Mouse (Mus musculus): ENCODE data around the gene Sppl3. TPM values are rescaled to one million over a fixed set of nuclear protein-coding genes. Genes with fewer than 3 reads are reported as not detected.

The Sppl3 gene
- total and polyA plus RNA-seq, 2 experiments: 8.7 to 24.0 TPM

- Histone ChIP-seq H3K79me2 (ENCODE audit: control insufficient read depth, insufficient read depth, low read length) (peaks cover 4% of the 10 kb centered on the region; the same call in 1 of the 2 replicates), H3K27me3 (ENCODE audit: control insufficient read depth, insufficient read depth, low read length) (no peaks in the 10 kb centered on the region), H3K36me3 (ENCODE audit: control insufficient read depth, insufficient read depth, low read length) (peaks cover 24% of the 10 kb centered on the region), H3K4me3 (ENCODE audit: insufficient read depth, low read depth, low read length) (no peak overlapping the region), H3K4me1 (ENCODE audit: control insufficient read depth, insufficient read depth, low read length) (no peaks in the 10 kb centered on the region), H3K27ac (replicated peaks; ENCODE audit: insufficient read depth, low read depth, low read length) (no peak overlapping the region), H3K9ac (ENCODE audit: low read depth, low read length) (no peak overlapping the region)
- peak; percentile 59 for DNase-seq (ENCODE audit: extremely low read depth, low read depth, low spot score)
- no peak for TF ChIP-seq POLR2A (IDR thresholded peaks at IDR 0.05; ENCODE audit: extremely low read depth, insufficient read depth, low read length)
- no peak for TF ChIP-seq CTCF (IDR thresholded peaks at IDR 0.05; ENCODE audit: low read depth, low read length)
- 25% methylated on average over 3 of the region's 3 CpGs for WGBS
Measured at GRCm38 (mm10) chr5:115091015-115091414, 80.1 kb downstream of the Sppl3 start.

- no peak for TF ChIP-seq POLR2A (IDR thresholded peaks at IDR 0.05; ENCODE audit: extremely low read depth, insufficient read depth, low read length)
- no peak for TF ChIP-seq CTCF (IDR thresholded peaks at IDR 0.05; ENCODE audit: low read depth, low read length)
- H3K27ac ChIP-seq (replicated peaks; ENCODE audit: insufficient read depth, low read depth, low read length): no peak overlapping the region
Measured at GRCm38 (mm10) chr5:115091776-115092175, 80.8 kb downstream of the Sppl3 start.

GRCm38 (mm10) chr5:115098195-115098594, 87.3 kb downstream of the Sppl3 start, which contains the start of gene Gm10401:
Gene Gm10401, minus strand, starts transcription at chr5:115098295.
- Histone ChIP-seq H3K4me1 (ENCODE audit: control insufficient read depth, insufficient read depth, low read length) (peaks cover 29% of the 10 kb centered on the region), H3K9ac (ENCODE audit: low read depth, low read length) (no peak within 1 kb of the TSS), H3K36me3 (ENCODE audit: control insufficient read depth, insufficient read depth, low read length) (peaks cover 9% of the 10 kb centered on the region; the same call in 1 of the 2 replicates), H3K79me2 (ENCODE audit: control insufficient read depth, insufficient read depth, low read length) (no peaks in the 10 kb centered on the region), H3K4me3 (ENCODE audit: insufficient read depth, low read depth, low read length) (no peak within 1 kb of the TSS), H3K27ac (replicated peaks; ENCODE audit: insufficient read depth, low read depth, low read length) (peak within 1 kb of the TSS; percentile 78; the same call in 1 of the 2 replicates), H3K27me3 (ENCODE audit: control insufficient read depth, insufficient read depth, low read length) (no peaks in the 10 kb centered on the region)
- no peak for DNase-seq (ENCODE audit: extremely low read depth, low read depth, low spot score)
- TF ChIP-seq CTCF (IDR thresholded peaks at IDR 0.05; ENCODE audit: low read depth, low read length) (no peak), POLR2A (IDR thresholded peaks at IDR 0.05; ENCODE audit: extremely low read depth, insufficient read depth, low read length) (no peak)
- 98% methylated on average over 8 of the region's 8 CpGs for WGBS

More at GRCm38 (mm10) chr5:115091776-115092175, 80.8 kb downstream of the Sppl3 start:
- H3K4me1 ChIP-seq (ENCODE audit: control insufficient read depth, insufficient read depth, low read length): no peaks in the 10 kb centered on the region
- H3K9ac ChIP-seq (ENCODE audit: low read depth, low read length): no peak overlapping the region
- DNase-seq (ENCODE audit: extremely low read depth, low read depth, low spot score): no peak
- WGBS: 94% methylated on average over 6 of the region's 6 CpGs
- H3K36me3 ChIP-seq (ENCODE audit: control insufficient read depth, insufficient read depth, low read length): peaks cover 20% of the 10 kb centered on the region
- H3K79me2 ChIP-seq (ENCODE audit: control insufficient read depth, insufficient read depth, low read length): 0 out of 2 replicates have a peak, but pooled peaks cover 4% of the 10 kb centered on the region
- no peaks in the 10 kb centered on the region for H3K27me3 ChIP-seq (ENCODE audit: control insufficient read depth, insufficient read depth, low read length)
- no peak overlapping the region for H3K4me3 ChIP-seq (ENCODE audit: insufficient read depth, low read depth, low read length)

GRCm38 (mm10) chr5:115099530-115099929, 88.6 kb downstream of the Sppl3 start:
- no peaks in the 10 kb centered on the region for H3K79me2 ChIP-seq (ENCODE audit: control insufficient read depth, insufficient read depth, low read length)
- H3K4me3 ChIP-seq (ENCODE audit: insufficient read depth, low read depth, low read length): no peak overlapping the region
- peaks cover 7% of the 10 kb centered on the region; the same call in 1 of the 2 replicates for H3K36me3 ChIP-seq (ENCODE audit: control insufficient read depth, insufficient read depth, low read length)
- WGBS: 38% methylated on average over 5 of the region's 5 CpGs
- H3K9ac ChIP-seq (ENCODE audit: low read depth, low read length): 0 out of 2 replicates have a peak overlapping the region, but pooled peaks have one; percentile 18
- H3K4me1 ChIP-seq (ENCODE audit: control insufficient read depth, insufficient read depth, low read length): peaks cover 29% of the 10 kb centered on the region
- no peak for TF ChIP-seq CTCF (IDR thresholded peaks at IDR 0.05; ENCODE audit: low read depth, low read length)
- no peaks in the 10 kb centered on the region for H3K27me3 ChIP-seq (ENCODE audit: control insufficient read depth, insufficient read depth, low read length)
- peak; percentile 81 for DNase-seq (ENCODE audit: extremely low read depth, low read depth, low spot score)
- H3K27ac ChIP-seq (replicated peaks; ENCODE audit: insufficient read depth, low read depth, low read length): peak overlapping the region; percentile 78

- peak overlapping the region; percentile 78 for H3K27ac ChIP-seq (replicated peaks; ENCODE audit: insufficient read depth, low read depth, low read length)
- no peak for TF ChIP-seq POLR2A (IDR thresholded peaks at IDR 0.05; ENCODE audit: extremely low read depth, insufficient read depth, low read length)
- no peak for TF ChIP-seq CTCF (IDR thresholded peaks at IDR 0.05; ENCODE audit: low read depth, low read length)
- H3K4me1 ChIP-seq (ENCODE audit: control insufficient read depth, insufficient read depth, low read length): peaks cover 29% of the 10 kb centered on the region
- peak; percentile 63 for DNase-seq (ENCODE audit: extremely low read depth, low read depth, low spot score)
- no peaks in the 10 kb centered on the region for H3K27me3 ChIP-seq (ENCODE audit: control insufficient read depth, insufficient read depth, low read length)
- no peaks in the 10 kb centered on the region for H3K79me2 ChIP-seq (ENCODE audit: control insufficient read depth, insufficient read depth, low read length)
- H3K36me3 ChIP-seq (ENCODE audit: control insufficient read depth, insufficient read depth, low read length): peaks cover 6% of the 10 kb centered on the region; the same call in 1 of the 2 replicates
- H3K4me3 ChIP-seq (ENCODE audit: insufficient read depth, low read depth, low read length): no peak overlapping the region
- H3K9ac ChIP-seq (ENCODE audit: low read depth, low read length): peak overlapping the region; percentile 19
- 26% methylated on average over 9 of the region's 9 CpGs for WGBS
Measured at GRCm38 (mm10) chr5:115099991-115100390, 89.1 kb downstream of the Sppl3 start.

GRCm38 (mm10) chr5:115100473-115100872, 89.5 kb downstream of the Sppl3 start:
- peaks cover 29% of the 10 kb centered on the region for H3K4me1 ChIP-seq (ENCODE audit: control insufficient read depth, insufficient read depth, low read length)
- peak overlapping the region; percentile 78 for H3K27ac ChIP-seq (replicated peaks; ENCODE audit: insufficient read depth, low read depth, low read length)
- no peak for TF ChIP-seq POLR2A (IDR thresholded peaks at IDR 0.05; ENCODE audit: extremely low read depth, insufficient read depth, low read length)
- no peak for TF ChIP-seq CTCF (IDR thresholded peaks at IDR 0.05; ENCODE audit: low read depth, low read length)
- DNase-seq (ENCODE audit: extremely low read depth, low read depth, low spot score): peak; percentile 91
- no peak overlapping the region for H3K4me3 ChIP-seq (ENCODE audit: insufficient read depth, low read depth, low read length)
- no peaks in the 10 kb centered on the region for H3K79me2 ChIP-seq (ENCODE audit: control insufficient read depth, insufficient read depth, low read length)
- H3K27me3 ChIP-seq (ENCODE audit: control insufficient read depth, insufficient read depth, low read length): no peaks in the 10 kb centered on the region
- WGBS: 25% methylated on average over 6 of the region's 6 CpGs
- no peak overlapping the region for H3K9ac ChIP-seq (ENCODE audit: low read depth, low read length)
- peaks cover 4% of the 10 kb centered on the region; the same call in 1 of the 2 replicates for H3K36me3 ChIP-seq (ENCODE audit: control insufficient read depth, insufficient read depth, low read length)
